Mouse (Mus musculus) neutrophil, adult 65 days (primary cell): ENCODE data around the gene 2010315B03Rik. TPM values are rescaled to one million over a fixed set of nuclear protein-coding genes. Genes with fewer than 3 reads are reported as not detected.

Experiments used
- total RNA-seq: library from RNA; stranded (reverse); gene quantifications from 2 replicates; pipeline ENCODE4 v1.2.4, GENCODE M21; 2023

2010315B03Rik gene
- 4.5 and 6.0 TPM in 2 replicates for total RNA-seq

GRCm38 (mm10) chr9:124312171-124313142 is at the start of gene 2010315B03Rik:
Gene 2010315B03Rik, minus strand, starts transcription at chr9:124312696.

Other genes starting within 250 kb of the 2010315B03Rik start
- gene Ccr2, start 210.7 kb downstream of the 2010315B03Rik start, total RNA-seq: 104 and 107 TPM in 2 replicates
- gene Ccr5, start 191.2 kb downstream of the 2010315B03Rik start, total RNA-seq: 2.1 and 3.7 TPM in 2 replicates
- gene Ppp2r3d, start 164.2 kb upstream of the 2010315B03Rik start, total RNA-seq: 233 and 281 TPM in 2 replicates
- not detected in 2 replicates for gene Gm21836, start 181.1 kb upstream of the 2010315B03Rik start, total RNA-seq